Mouse (Mus musculus) gastrocnemius, adult 2 months (tissue): ENCODE data around the gene Gm45140. TPM values are rescaled to one million over a fixed set of nuclear protein-coding genes. Genes with fewer than 3 reads are reported as not detected.

Source experiments
- DNase-seq: peaks from one replicate; pipeline ENCODE4 v3.0.0; 2022
- H3K27ac ChIP-seq: fragments of 200-600 bp; 2 replicates; pipeline ENCODE4 v1.8.1; 2022; ENCODE audit warnings: mild to moderate bottlenecking
- H3K4me3 ChIP-seq: fragments of 200-600 bp; 2 replicates; pipeline ENCODE4 v1.8.1; 2022; ENCODE audit warnings: mild to moderate bottlenecking, moderate library complexity
- CTCF ChIP-seq: fragments of 200-600 bp; IDR thresholded peaks from 2 replicates; pipeline ENCODE4 v1.8.1; 2022; ENCODE audit warnings: antibody characterized with exemption, mild to moderate bottlenecking, moderate library complexity
- intact Hi-C: fragments of 180-260 bp; cut with DNase I; formaldehyde crosslinking; loops from one replicate; pipeline ENCODE4 v1.15.1; 2025
- total RNA-seq, 2 experiments: library from RNA; stranded (reverse); gene quantifications; 2 replicates each; pipeline ENCODE4 v1.2.3; 2021

Gm45140 gene
- total RNA-seq, 2 experiments from 2014 or later, result 0.45 to 1.7 TPM

DNA sequence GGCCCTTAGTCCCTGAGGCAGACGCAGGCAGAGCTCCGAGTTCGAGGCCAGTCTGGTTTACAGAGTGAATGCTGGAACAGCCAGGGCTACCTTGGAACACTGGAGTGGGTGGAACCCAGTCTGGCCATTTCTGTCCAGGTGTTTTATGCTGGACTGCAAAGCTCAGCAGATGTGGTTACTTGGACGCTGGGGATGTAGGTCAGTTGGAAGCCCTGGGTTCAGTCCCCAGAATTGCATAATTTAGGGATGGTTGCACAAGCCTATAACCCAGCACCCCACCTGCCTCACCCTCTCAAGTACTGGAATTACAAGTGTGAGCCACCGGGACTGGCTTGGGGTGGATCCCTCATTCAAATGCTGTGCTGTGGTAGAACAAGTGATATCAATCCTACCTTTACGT, 30.6 kb upstream of the Gm45140 start:
- peak overlapping the region; percentile 38; the same call in 1 of the 2 replicates for H3K27ac ChIP-seq
- intact Hi-C loops, result no loop called here
- peak; percentile 43 for DNase-seq
- TF ChIP-seq CTCF, result no peak
- H3K4me3 ChIP-seq, result no peak overlapping the region

DNA sequence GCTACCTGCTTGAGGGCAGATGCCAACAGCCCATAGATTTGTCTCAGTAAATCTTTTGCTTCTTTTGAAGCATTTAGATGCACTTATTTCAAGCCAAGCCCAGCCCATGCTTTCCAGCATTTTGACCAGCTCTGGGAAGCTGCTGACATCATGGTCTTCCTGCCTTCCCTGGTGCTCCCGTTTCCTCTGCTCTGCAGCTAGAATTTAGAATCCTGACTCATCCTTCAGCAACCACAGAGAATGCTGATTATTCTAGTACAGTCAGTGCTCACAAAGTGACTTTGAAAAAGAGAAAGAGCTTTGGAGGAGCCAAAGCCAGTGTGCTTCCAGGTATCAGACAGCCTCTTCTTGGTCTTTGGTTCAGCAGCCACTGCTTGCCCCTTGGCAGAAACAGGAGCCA, 21.5 kb upstream of the Gm45140 start:
- DNase-seq, result no peak
- intact Hi-C loops, result no loop called here
- Histone ChIP-seq H3K27ac (no peak overlapping the region), H3K4me3 (no peak overlapping the region)
- TF ChIP-seq CTCF, result no peak

DNA sequence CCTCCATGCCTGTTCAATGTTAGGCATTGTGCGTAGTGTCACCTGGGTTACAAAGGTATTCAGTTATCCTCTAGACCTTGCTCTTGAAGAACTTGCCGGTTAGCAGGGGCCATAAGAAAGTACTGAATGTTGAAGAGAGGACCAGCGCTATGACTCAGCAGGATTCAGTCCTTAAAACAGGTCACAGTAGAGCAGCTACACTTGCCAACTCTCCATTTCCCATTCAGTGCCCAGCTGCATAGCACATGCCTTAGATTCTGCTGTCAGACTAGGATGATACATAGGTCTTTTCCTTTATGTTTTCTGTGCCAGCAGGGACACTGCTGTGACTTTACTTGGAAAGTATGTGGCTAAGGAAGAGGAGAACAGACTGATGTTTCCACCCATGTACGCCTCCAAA, 17.9 kb upstream of the Gm45140 start:
- H3K27ac ChIP-seq, result peak overlapping the region; percentile 100

DNA sequence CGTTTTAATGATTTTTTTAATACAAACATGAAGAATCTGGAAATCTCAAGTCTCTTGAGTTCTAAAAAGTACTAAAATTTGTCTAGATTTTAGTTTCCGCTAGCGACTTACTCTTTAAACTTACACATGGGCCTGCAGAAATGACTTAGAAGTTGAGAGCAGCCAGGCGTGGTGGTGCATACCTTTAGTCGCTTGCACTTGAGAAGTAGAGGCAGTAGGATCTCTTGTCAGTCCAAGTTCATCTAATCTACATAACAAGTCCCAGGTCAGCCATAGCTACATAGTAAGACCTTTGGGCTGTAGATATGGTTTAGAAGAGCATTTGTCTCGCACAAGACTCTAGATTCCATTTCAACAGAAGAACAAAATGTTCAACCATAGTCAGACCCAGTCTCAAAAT, 16.3 kb upstream of the Gm45140 start:
- H3K4me3 ChIP-seq, result peak overlapping the region; percentile 96; the same call in 1 of the 2 replicates
- TF ChIP-seq CTCF, result no peak
- no peak for DNase-seq
- intact Hi-C loops, result loop anchor here (5.0 kb wide), 1 partner anchor 35 kb away; the partner anchor contains the start of gene Copg1
- H3K27ac ChIP-seq, result peak overlapping the region; percentile 100

More for the DNA sequence above, 17.9 kb upstream of the Gm45140 start:
- no peak for DNase-seq
- intact Hi-C loops, result loop anchor here (5.0 kb wide), 1 partner anchor 34 kb away; the partner anchor contains the start of gene Copg1
- TF ChIP-seq CTCF, result no peak
- no peak overlapping the region for H3K4me3 ChIP-seq

DNA sequence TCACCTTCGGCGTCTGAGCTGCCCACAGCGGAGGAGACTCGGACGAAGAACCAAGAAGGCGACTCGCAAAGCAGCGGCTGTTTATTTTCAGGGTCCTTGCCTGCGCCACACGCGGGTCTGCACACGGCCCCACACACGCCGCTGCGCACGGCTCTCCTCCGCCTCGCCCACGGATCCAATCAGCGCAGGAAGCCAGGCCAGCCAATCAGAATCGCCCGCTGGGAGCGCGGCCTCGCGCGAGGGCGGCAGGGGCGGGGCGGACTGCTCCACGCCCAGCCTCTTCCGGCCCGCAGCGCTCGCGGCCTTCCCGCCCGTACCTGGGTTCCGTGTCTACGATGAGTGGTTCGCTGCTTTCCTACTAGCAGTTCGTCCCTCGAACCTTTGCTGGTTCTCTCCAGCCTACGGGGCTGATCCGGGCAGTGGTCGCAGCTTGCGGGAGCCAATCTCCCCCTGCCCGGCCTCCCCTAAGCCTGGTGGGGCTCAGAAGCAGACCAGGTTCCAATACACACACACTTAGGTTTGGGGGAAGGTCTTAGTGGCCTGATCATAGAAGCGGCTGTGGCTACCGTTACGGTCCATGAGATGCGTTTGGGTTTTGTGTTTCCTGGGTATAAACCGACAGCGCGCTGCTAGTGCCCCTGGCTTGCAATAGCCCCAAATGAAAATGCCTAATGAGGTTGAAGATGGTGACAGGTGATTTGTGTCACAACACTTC, 15.5 kb upstream of the Gm45140 start, which contains the start of gene Cnbp:
TSS of gene Cnbp (minus strand) at position 207 of the 715 bp plus-strand sequence.
- Histone ChIP-seq H3K4me3 (peak within 1 kb of the TSS; percentile 96), H3K27ac (peak within 1 kb of the TSS; percentile 100)
- TF ChIP-seq CTCF, result no peak
- peak; percentile 99 for DNase-seq
- intact Hi-C loops, result loop anchor here (5.0 kb wide), 1 partner anchor 36 kb away; the partner anchor contains the start of gene Copg1

DNA sequence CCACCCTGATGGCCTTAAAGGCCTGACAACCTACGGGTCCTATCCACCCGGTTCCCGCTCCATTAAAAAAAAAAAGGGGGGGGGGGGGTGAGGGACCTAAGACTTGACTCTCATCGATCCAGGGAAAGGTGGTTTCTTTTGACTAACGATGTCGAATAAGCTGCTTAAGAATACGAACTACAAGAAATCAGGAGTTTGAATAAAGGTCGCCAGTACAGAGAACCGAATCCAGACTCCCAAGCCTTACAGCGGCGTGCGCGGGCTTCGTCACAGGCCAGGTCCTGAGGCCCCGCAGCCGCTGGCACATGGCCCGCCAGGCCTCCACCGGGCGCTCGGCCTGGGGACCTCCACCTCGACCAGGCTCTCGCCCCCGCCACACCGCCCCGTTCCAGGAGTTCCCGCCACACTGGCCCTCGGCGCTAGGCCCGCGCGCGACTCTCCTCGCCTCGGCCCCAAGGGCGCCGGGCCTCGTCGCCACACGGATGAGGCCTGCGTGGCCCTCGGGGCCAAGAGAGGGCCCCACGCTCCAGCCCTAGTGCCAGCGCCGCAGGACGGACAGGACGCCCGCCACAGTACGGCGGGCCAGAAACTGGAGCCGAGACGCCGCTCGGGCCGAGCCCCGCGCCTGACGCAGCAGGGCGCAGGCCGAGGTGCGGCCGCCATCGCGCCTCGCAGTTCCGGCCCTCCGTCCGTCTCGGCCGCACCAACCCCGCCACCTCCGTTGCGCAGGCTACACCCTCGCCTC, 14.7 kb upstream of the Gm45140 start:
- no peak for TF ChIP-seq CTCF
- Histone ChIP-seq H3K4me3 (peak overlapping the region; percentile 96), H3K27ac (peak overlapping the region; percentile 100)
- DNase-seq, result peak; percentile 85
- intact Hi-C loops, result loop anchor here (5.0 kb wide), 1 partner anchor 37 kb away; the partner anchor contains the start of gene Copg1

DNA sequence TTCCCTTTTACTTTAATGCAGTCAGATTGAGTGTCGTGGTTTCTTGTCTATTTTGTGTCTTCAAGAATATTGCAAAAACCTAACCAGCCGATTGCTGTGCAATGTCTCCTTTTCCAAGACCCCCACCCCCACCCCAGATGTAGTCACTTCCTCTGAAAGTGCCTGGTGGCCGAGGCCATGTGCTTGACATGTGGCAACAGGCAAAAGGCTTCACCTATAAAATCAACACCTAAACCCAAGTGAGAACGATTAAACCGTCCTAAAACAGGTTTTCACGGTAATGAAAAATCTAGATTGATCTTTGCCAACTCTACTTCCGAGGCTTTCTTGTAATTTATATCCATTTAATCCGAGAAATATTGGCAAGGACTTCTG, 14.2 kb upstream of the Gm45140 start:
- no peak for TF ChIP-seq CTCF
- Histone ChIP-seq H3K4me3 (peak overlapping the region; percentile 96), H3K27ac (peak overlapping the region; percentile 100)
- no peak for DNase-seq
- intact Hi-C loops, result loop anchor here (5.0 kb wide), 1 partner anchor 38 kb away; the partner anchor contains the start of gene Copg1

DNA sequence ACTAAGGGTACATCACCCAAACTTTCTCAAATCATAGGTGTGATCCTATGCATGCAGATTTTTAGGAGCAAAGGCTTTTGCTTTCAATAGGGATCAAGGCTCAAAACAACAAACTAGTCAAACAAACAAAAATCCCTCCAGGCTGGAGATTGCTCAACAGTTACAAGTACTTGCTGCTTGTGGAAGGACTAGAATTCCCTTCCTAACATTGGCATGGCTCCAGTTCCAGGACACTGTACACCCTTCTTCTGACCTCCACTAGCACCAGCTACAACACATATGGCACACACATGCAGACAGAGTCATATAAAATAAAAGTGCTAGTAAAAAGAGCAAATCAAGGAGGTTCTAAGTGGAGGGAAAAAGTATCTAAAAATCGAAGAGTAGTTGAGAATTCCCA, 11.2 kb upstream of the Gm45140 start:
- Histone ChIP-seq H3K4me3 (peak overlapping the region; percentile 96), H3K27ac (peak overlapping the region; percentile 100)
- TF ChIP-seq CTCF, result no peak
- intact Hi-C loops, result no loop called here
- DNase-seq, result no peak

DNA sequence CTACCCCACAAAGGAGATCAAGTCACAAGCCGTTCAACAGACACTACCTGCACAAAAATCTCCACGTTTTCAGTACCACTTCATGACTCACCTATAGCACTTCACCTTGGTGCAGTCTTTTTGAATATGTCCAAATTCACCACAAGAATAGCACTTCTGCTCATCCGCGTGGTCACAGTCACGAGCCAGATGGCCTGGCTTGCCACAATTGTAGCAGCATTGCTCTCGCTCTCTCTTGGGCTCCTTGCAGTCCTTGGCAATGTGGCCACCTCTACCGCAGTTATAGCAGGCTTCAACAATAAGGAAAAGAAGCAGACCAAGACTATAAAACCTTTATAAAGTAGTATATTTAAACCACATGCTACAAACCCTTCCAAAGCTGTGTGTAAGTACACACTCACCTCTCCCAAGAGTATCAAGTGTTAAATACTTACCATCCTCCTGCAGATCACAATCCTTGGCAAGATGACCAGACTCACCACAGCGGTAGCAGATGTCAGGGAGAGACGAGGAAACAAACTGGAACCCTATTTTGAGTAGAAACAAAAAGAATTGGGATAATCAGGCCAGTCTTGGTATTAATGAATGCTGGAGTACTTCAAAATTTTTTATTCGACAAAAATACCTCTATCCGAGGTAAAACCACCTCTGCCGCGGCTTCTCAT, 9.6 kb upstream of the Gm45140 start:
- no peak for DNase-seq
- no peak for TF ChIP-seq CTCF
- no peak overlapping the region for H3K27ac ChIP-seq
- intact Hi-C loops, result no loop called here
- H3K4me3 ChIP-seq, result no peak overlapping the region

DNA sequence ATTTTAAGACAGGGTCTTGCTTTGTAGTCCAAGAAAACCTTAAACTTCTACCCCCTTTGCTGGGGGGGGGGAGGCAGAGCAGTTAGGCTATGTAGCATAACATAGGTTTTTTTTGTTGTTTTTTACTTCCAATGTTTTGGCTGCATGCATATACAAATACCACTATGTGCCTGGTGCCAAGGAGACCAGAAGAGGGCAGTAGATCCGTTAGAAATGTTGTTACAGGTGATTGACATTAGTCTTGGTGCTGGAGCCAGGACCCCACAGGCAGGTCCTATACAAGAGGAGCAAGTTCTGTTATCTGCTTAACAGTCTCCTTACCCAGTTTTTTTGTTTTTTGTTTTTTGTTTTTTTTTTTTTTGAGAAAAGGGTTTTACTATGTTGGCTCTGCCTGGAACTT, 6.7 kb upstream of the Gm45140 start:
- intact Hi-C loops, result no loop called here
- H3K27ac ChIP-seq, result no peak overlapping the region
- no peak overlapping the region for H3K4me3 ChIP-seq
- no peak for DNase-seq
- TF ChIP-seq CTCF, result peak; percentile 43

DNA sequence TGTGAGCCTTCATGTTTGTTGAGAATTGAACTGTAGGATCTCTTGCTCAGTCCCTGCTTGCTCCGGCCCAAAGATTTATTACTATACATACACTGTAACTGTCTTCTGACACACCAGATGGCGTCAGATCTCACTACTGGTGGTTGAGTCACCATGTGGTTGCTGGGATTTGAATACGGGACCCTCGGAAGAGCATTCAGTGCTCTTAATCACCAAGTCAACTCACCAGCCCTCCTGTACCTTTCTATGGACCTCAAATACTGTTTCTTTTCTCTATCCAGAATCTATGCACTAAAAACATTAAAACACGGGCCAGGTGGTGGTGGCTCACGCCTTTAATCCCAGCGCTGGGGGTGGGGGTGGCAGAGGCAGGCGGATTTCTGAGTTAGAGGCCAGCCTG, 6.0 kb upstream of the Gm45140 start:
- intact Hi-C loops, result no loop called here
- TF ChIP-seq CTCF, result no peak
- H3K27ac ChIP-seq, result no peak overlapping the region

DNA sequence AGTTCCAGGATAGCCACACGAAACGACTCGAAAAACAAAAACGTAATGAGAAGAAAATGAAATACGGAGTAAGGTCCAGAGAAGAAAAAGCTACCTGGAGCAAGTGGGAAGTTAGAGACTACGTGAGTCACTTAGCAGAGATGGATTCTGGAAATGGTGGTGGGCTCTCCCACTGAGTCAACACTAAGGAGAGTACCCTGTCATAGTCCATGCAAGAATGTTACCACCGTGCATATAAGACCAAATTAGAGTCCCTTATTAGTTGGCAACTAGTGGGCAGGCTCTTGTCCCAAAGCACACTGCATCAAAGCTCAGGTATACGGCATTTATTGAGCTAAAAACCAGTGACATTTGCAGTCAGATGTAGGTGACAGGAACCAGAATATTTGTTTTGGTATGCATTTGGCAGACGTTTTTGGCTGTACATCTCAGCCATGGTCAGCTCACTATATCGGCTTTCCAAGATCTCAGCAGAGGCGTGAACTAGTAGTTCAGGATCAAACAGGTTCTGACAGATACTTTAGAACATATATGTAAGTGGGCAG, 4.3 kb upstream of the Gm45140 start:
- no peak for DNase-seq
- Histone ChIP-seq H3K4me3 (peak overlapping the region; percentile 81; the same call in 1 of the 2 replicates), H3K27ac (peak overlapping the region; percentile 100)
- no peak for TF ChIP-seq CTCF
- intact Hi-C loops, result loop anchor here (2.0 kb wide), 1 partner anchor 47 kb away; the partner anchor contains the start of gene Copg1

More for the DNA sequence above, 6.0 kb upstream of the Gm45140 start:
- DNase-seq, result no peak
- no peak overlapping the region for H3K4me3 ChIP-seq
